Mouse (Mus musculus) adipocyte (in vitro differentiated cells): Measurements from ENCODE around the gene Aldh1a1.
"Not testable (repeated sequence)": the region's sequence is repeated elsewhere in the genome, so short reads cannot be mapped to it uniquely, and the experiment has no call there.

Experiments
- DNase-seq: peaks from one replicate; pipeline ENCODE4 v3.0.0-alpha.2; 2016; ENCODE audit warnings: low spot score

Gene Aldh1a1

GRCm38 (mm10) chr19:20555365-20555764 is 62.9 kb downstream of the Aldh1a1 start:
- no peak for DNase-seq

GRCm38 (mm10) chr19:20557211-20557610 is 64.7 kb downstream of the Aldh1a1 start:
- no peak for DNase-seq

- no peak for DNase-seq
Measured at GRCm38 (mm10) chr19:20558069-20558468, 65.6 kb downstream of the Aldh1a1 start.

- no peak for DNase-seq
Measured at GRCm38 (mm10) chr19:20558544-20558943, 66.0 kb downstream of the Aldh1a1 start.

- DNase-seq = peak; percentile 49
Measured at GRCm38 (mm10) chr19:20558952-20559351, 66.4 kb downstream of the Aldh1a1 start.

- DNase-seq = no peak
Measured at GRCm38 (mm10) chr19:20559952-20560351, 67.4 kb downstream of the Aldh1a1 start.

- no peak for DNase-seq
Measured at GRCm38 (mm10) chr19:20562396-20562795, 69.9 kb downstream of the Aldh1a1 start.

- no peak for DNase-seq
Measured at GRCm38 (mm10) chr19:20566294-20566693, 73.8 kb downstream of the Aldh1a1 start.

- DNase-seq = no peak
Measured at GRCm38 (mm10) chr19:20567039-20567438, 74.5 kb downstream of the Aldh1a1 start.

- no peak for DNase-seq
Measured at GRCm38 (mm10) chr19:20576984-20577383, 84.5 kb downstream of the Aldh1a1 start.

GRCm38 (mm10) chr19:20577429-20577828 is 84.9 kb downstream of the Aldh1a1 start:
- DNase-seq = no peak

- DNase-seq = peak; percentile 75
Measured at GRCm38 (mm10) chr19:20599951-20600350, 107.4 kb downstream of the Aldh1a1 start.

GRCm38 (mm10) chr19:20601739-20602138 is 109.2 kb downstream of the Aldh1a1 start:
- DNase-seq = no peak

GRCm38 (mm10) chr19:20603212-20603611 is 110.7 kb downstream of the Aldh1a1 start:
- no peak for DNase-seq

GRCm38 (mm10) chr19:20603866-20604265 is 111.4 kb downstream of the Aldh1a1 start:
- no peak for DNase-seq

- no peak for DNase-seq
Measured at GRCm38 (mm10) chr19:20614252-20614930, 121.9 kb downstream of the Aldh1a1 start.

- peak; percentile 15 for DNase-seq
Measured at GRCm38 (mm10) chr19:20622434-20622833, 129.9 kb downstream of the Aldh1a1 start.

- no peak for DNase-seq
Measured at GRCm38 (mm10) chr19:20623416-20623815, 130.9 kb downstream of the Aldh1a1 start.

- DNase-seq = no peak
Measured at GRCm38 (mm10) chr19:20631020-20631419, 138.5 kb downstream of the Aldh1a1 start.

- DNase-seq = no peak
Measured at GRCm38 (mm10) chr19:20633876-20634691, 141.6 kb downstream of the Aldh1a1 start.

GRCm38 (mm10) chr19:20644346-20644745 is 151.8 kb downstream of the Aldh1a1 start:
- no peak for DNase-seq

- DNase-seq = not testable (repeated sequence)
Measured at GRCm38 (mm10) chr19:20647496-20647895, 155.0 kb downstream of the Aldh1a1 start.

GRCm38 (mm10) chr19:20650008-20650407 is 157.5 kb downstream of the Aldh1a1 start:
- DNase-seq = no peak
